Mouse (Mus musculus) myocyte (in vitro differentiated cells): ENCODE results near the gene Isoc2b.

ENCODE experiments used
- CEBPB ChIP-seq: IDR thresholded peaks from 2 replicates; pipeline ENCODE4 v1.6.1; 2011; ENCODE audit warnings: mild to moderate bottlenecking, moderate library complexity; ENCODE audit not compliant: poor library complexity, insufficient read depth, severe bottlenecking
- E2F4 ChIP-seq: IDR thresholded peaks from one replicate; pipeline ENCODE4 v1.6.1; 2011; ENCODE audit warnings: mild to moderate bottlenecking, control low read depth, moderate library complexity; ENCODE audit not compliant: insufficient read depth
- MAX ChIP-seq: IDR thresholded peaks from one replicate; pipeline ENCODE4 v1.6.1; 2011; ENCODE audit warnings: low read depth, mild to moderate bottlenecking, control low read depth
- MYOD1 ChIP-seq, 3 experiments: IDR thresholded peaks; one replicate each; pipeline ENCODE4 v1.6.1; 2011; ENCODE audit warnings: control low read depth in 2 of 3, low read depth in 2 of 3, mild to moderate bottlenecking in 2 of 3, moderate library complexity in 1 of 3; ENCODE audit not compliant: insufficient read length in 2 of 3, control insufficient read depth in 1 of 3
- MYOG ChIP-seq, 3 experiments: IDR thresholded peaks; one replicate each; pipeline ENCODE4 v1.6.1; 2011; ENCODE audit warnings: control low read depth in 2 of 3, low read depth in 2 of 3, mild to moderate bottlenecking in 2 of 3; ENCODE audit not compliant: insufficient read length in 2 of 3, control insufficient read depth in 1 of 3, insufficient read depth in 1 of 3
- POLR2A ChIP-seq: IDR thresholded peaks from one replicate; pipeline ENCODE4 v1.6.1; 2011; ENCODE audit warnings: low read depth, mild to moderate bottlenecking, control low read depth, moderate library complexity; ENCODE audit not compliant: insufficient read length
- POLR2AphosphoS2 ChIP-seq: IDR thresholded peaks from one replicate; pipeline ENCODE4 v1.6.1; 2011; ENCODE audit warnings: low read depth, control low read depth; ENCODE audit not compliant: insufficient read length
- TCF12 ChIP-seq: IDR thresholded peaks from one replicate; pipeline ENCODE4 v1.6.1; 2011; ENCODE audit warnings: mild to moderate bottlenecking, control low read depth; ENCODE audit not compliant: poor library complexity, insufficient read depth, severe bottlenecking
- TCF3 ChIP-seq: IDR thresholded peaks from one replicate; pipeline ENCODE4 v1.6.1; 2011; ENCODE audit warnings: low read depth, control low read depth; ENCODE audit not compliant: insufficient read length
- USF1 ChIP-seq: IDR thresholded peaks from one replicate; pipeline ENCODE4 v1.6.1; 2011; ENCODE audit warnings: low read depth, mild to moderate bottlenecking, control low read depth, moderate library complexity

GRCm38 (mm10) chr7:4842077-4842476 lies 28.0 kb downstream of the Isoc2b start:
- TF ChIP-seq POLR2A (no peak), MYOD1 (IDR thresholded peaks at IDR 0.05; ENCODE audit: control insufficient read depth in 1 of 3, insufficient read length in 2 of 3, low read depth in 2 of 3) (no peak), MYOG (IDR thresholded peaks at IDR 0.05; ENCODE audit: control insufficient read depth in 1 of 3, insufficient read depth in 1 of 3, insufficient read length in 2 of 3, low read depth in 2 of 3) (no peak), TCF12 (no peak), CEBPB (no peak), POLR2AphosphoS2 (no peak), E2F4 (no peak), MAX (no peak), USF1 (no peak), TCF3 (no peak)
